18 mouse cellular contexts compared by ENCODE assay signal in the genomic region with DNA sequence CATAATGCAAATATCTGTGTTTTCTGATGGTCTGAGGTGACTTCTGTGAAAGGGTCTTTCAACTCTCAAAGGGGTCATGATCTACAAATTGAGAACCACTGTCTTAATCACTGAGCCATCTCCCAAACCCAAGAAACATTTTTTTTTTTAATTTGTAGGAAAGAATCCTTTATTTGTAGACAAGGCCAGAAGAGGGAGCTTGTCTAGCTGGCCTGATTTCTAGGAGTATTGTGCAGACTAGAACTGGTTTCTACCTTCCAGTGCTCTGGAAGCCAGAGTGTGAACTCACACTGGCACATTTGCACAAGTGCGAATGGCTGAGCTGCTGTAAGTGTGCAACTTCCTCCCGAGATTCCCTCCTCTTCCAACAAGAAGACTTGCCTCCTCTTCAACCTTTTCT.
DNase-seq lines count a peak whose midpoint lies in the region; ATAC-seq and TF ChIP-seq lines count a peak whose summit lies in the region.
"Had no signal": no experiment of that assay in that cellular context is flagged by ENCODE, and none has a peak within 500 bp of the region (broad histone marks: within the 10 kb centered on the region; RNA-seq: fewer than 3 reads in every experiment).

No protein-coding gene starts in this region.

- H3K27ac ChIP-seq in intestine, postnatal 0 days (ENCODE audit: low read depth, low read length): no peak overlapping the region
- H3K27ac ChIP-seq in intestine, embryonic 16.5 days (ENCODE audit: low read length): no peak overlapping the region
- H3K27ac ChIP-seq in lung, embryonic 14.5 days (ENCODE audit: low read depth): no peak overlapping the region
- H3K27ac ChIP-seq: embryonic facial prominence, embryonic 10.5 days; hindbrain, embryonic 15.5 days had no signal

- no peak overlapping the region for H3K4me2 ChIP-seq in intestine, postnatal 0 days (replicated peaks; ENCODE audit: low read depth)
- no peak overlapping the region for H3K4me2 ChIP-seq in intestine, embryonic 16.5 days (ENCODE audit: low read depth, low read length)
- no peak overlapping the region for H3K4me2 ChIP-seq in lung, embryonic 14.5 days
- H3K4me2 ChIP-seq: heart, embryonic 12.5 days; hindbrain, embryonic 15.5 days had no signal

- ATAC-seq in intestine, postnatal 0 days: no peak
- no peak for ATAC-seq in intestine, embryonic 16.5 days
- ATAC-seq in lung, embryonic 14.5 days (ENCODE audit: insufficient read depth): no peak
- ATAC-seq in Patski: no peak
- ATAC-seq: activated CD4-positive, CD25-positive, alpha-beta regulatory T cell, adult 4 months; forebrain, embryonic 14.5 days; inflammation-experienced regulatory T-cells, adult 6 months had no signal

- DNase-seq in lung, embryonic 14.5 days: no peak
- no peak for DNase-seq in lung, adult 18-20 months
- DNase-seq in Patski (ENCODE audit: low read depth, low spot score): no peak
- peak; percentile 40 for DNase-seq in brain, adult 2 months (ENCODE audit: low read depth, low spot score)
- no peak for DNase-seq in frontal cortex, postnatal 36 days (ENCODE audit: low spot score in 2 of 2)
- DNase-seq: adrenal gland, adult 2 months; adrenal gland, postnatal 25 days; cerebellum, adult 2 months; cerebellum, postnatal 10 days; gastrocnemius, postnatal 10 days had no signal

- no peaks in the 10 kb centered on the region for H3K27me3 ChIP-seq in intestine, postnatal 0 days (replicated peaks; ENCODE audit: control insufficient read depth, insufficient read depth, low read length)
- no peaks in the 10 kb centered on the region for H3K27me3 ChIP-seq in intestine, embryonic 16.5 days (replicated peaks; ENCODE audit: control insufficient read depth, insufficient read depth, low read length)
- no peaks in the 10 kb centered on the region for H3K27me3 ChIP-seq in lung, embryonic 14.5 days (ENCODE audit: insufficient read depth, low read length)
- H3K27me3 ChIP-seq in Patski: no peaks in the 10 kb centered on the region
- H3K27me3 ChIP-seq: heart, embryonic 12.5 days; hindbrain, embryonic 15.5 days had no signal

- in situ Hi-C loops in Patski (cut with MboI; ENCODE audit: low pct_unique_long_range_greater_than_20kb): no loop called here

- no peaks in the 10 kb centered on the region for H3K36me3 ChIP-seq in intestine, postnatal 0 days (ENCODE audit: control insufficient read depth, insufficient read depth)
- H3K36me3 ChIP-seq in intestine, embryonic 16.5 days (ENCODE audit: control insufficient read depth, insufficient read depth, low read length): no peaks in the 10 kb centered on the region
- no peaks in the 10 kb centered on the region for H3K36me3 ChIP-seq in lung, embryonic 14.5 days (ENCODE audit: insufficient read depth)
- H3K36me3 ChIP-seq: embryonic facial prominence, embryonic 10.5 days; heart, embryonic 12.5 days; hindbrain, embryonic 15.5 days had no signal

- POLR2A ChIA-PET in Patski (lab: Charles Lee): no interaction called here

- H3K4me3 ChIP-seq in intestine, postnatal 0 days (ENCODE audit: low read depth, low read length): no peak overlapping the region
- H3K4me3 ChIP-seq in intestine, embryonic 16.5 days (ENCODE audit: low read length): no peak overlapping the region
- no peak overlapping the region for H3K4me3 ChIP-seq in lung, embryonic 14.5 days (ENCODE audit: low read depth, low read length)
- H3K4me3 ChIP-seq: embryonic facial prominence, embryonic 10.5 days; heart, embryonic 12.5 days; hindbrain, embryonic 15.5 days had no signal

- CTCF ChIA-PET in Patski (lab: Charles Lee): no interaction called here

- no peak overlapping the region for H3K9ac ChIP-seq in intestine, postnatal 0 days (ENCODE audit: low read depth, low read length)
- no peak overlapping the region for H3K9ac ChIP-seq in intestine, embryonic 16.5 days (ENCODE audit: low read depth, low read length)
- no peak overlapping the region for H3K9ac ChIP-seq in lung, embryonic 14.5 days
- H3K9ac ChIP-seq: heart, embryonic 12.5 days; hindbrain, embryonic 15.5 days had no signal

- H3K9me3 ChIP-seq in intestine, postnatal 0 days (ENCODE audit: control insufficient read depth): no peaks in the 10 kb centered on the region
- H3K9me3 ChIP-seq in intestine, embryonic 16.5 days (ENCODE audit: control insufficient read depth, low read length): no peaks in the 10 kb centered on the region
- H3K9me3 ChIP-seq in lung, embryonic 14.5 days (ENCODE audit: low read depth, low read length): no peaks in the 10 kb centered on the region
- H3K9me3 ChIP-seq: embryonic facial prominence, embryonic 10.5 days; hindbrain, embryonic 15.5 days had no signal

- no peaks in the 10 kb centered on the region for H3K4me1 ChIP-seq in intestine, postnatal 0 days (replicated peaks; ENCODE audit: control insufficient read depth, insufficient read depth, low read length)
- no peaks in the 10 kb centered on the region for H3K4me1 ChIP-seq in intestine, embryonic 16.5 days (ENCODE audit: control insufficient read depth, insufficient read depth, low read length)
- no peaks in the 10 kb centered on the region for H3K4me1 ChIP-seq in lung, embryonic 14.5 days (ENCODE audit: insufficient read depth)
- H3K4me1 ChIP-seq: embryonic facial prominence, embryonic 10.5 days; heart, embryonic 12.5 days; hindbrain, embryonic 15.5 days had no signal

- TF ChIP-seq CTCF in intestine, postnatal 0 days (IDR thresholded peaks at IDR 0.05; ENCODE audit: low read depth): 0 out of 2 replicates have a peak, but pooled peaks have one; percentile 23
- peak; percentile 16; the same call in 1 of the 2 replicates for TF ChIP-seq CTCF in lung, embryonic 14.5 days (IDR thresholded peaks at IDR 0.05; ENCODE audit: low read depth)
- peak; percentile 22 for TF ChIP-seq CTCF in Patski (IDR thresholded peaks at IDR 0.05)

- 69% methylated on average over 2 of the region's 2 CpGs for WGBS in intestine, postnatal 0 days
- WGBS in intestine, embryonic 16.5 days: 74% methylated on average over 2 of the region's 2 CpGs
- WGBS in lung, embryonic 14.5 days: 65% methylated on average over 2 of the region's 2 CpGs
